Mouse (Mus musculus): ENCODE results near the gene Rab27a. TPM values are rescaled to one million over a fixed set of nuclear protein-coding genes. Genes with fewer than 3 reads are reported as not detected.

The Rab27a gene
- polyA plus RNA-seq, 1 experiment = 1.7 TPM

DNA sequence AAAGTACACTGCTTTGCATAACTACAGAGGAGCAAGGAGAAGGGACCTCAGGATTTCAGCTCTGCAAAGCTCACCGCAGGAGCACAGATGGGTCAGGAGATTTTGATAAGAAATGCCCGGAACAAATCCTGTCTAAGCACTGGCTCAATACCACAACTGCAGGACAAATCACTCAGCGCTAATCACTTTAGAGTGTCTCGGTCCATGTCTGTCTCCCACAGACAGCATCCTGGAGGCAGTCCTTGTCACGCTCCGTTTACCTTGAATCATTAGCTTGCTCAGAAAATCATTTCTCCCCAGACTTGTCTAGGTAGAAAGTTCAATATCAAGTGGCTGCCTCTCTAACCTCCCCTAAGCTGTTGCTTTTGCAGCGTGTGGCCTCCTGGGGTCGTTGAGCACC lies 85.2 kb downstream of the Rab27a start:
- Histone ChIP-seq H3K4me3 (ENCODE audit: insufficient read depth, low read depth, low read length) (no peak overlapping the region), H3K27ac (replicated peaks; ENCODE audit: low read depth, low read length) (no peak overlapping the region), H3K4me1 (ENCODE audit: control insufficient read depth, insufficient read depth, insufficient read length, low read length) (no peaks in the 10 kb centered on the region)

DNA sequence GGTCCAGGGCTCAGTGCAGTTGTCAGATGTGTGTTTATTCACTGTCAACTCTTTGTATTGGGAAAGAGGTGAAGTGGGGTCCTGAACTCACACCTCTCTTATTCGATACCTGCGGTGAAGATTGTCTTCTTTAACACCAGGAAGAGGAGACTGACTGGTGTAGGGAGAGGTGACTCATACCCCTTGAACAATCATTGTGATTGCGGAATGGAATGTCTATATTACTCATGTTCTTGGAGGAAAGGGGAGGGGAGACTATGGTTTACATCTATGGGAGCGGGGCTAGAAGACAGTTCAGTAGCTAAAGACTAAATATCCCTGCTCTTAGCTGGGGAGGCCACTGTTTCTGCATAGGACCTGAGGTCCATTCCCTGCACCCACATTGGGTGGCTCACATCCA lies 85.9 kb downstream of the Rab27a start:
- no peak overlapping the region for H3K4me3 ChIP-seq (ENCODE audit: insufficient read depth, low read depth, low read length)
- H3K27ac ChIP-seq (replicated peaks; ENCODE audit: low read depth, low read length) = no peak overlapping the region
- H3K4me1 ChIP-seq (ENCODE audit: control insufficient read depth, insufficient read depth, insufficient read length, low read length) = no peaks in the 10 kb centered on the region

DNA sequence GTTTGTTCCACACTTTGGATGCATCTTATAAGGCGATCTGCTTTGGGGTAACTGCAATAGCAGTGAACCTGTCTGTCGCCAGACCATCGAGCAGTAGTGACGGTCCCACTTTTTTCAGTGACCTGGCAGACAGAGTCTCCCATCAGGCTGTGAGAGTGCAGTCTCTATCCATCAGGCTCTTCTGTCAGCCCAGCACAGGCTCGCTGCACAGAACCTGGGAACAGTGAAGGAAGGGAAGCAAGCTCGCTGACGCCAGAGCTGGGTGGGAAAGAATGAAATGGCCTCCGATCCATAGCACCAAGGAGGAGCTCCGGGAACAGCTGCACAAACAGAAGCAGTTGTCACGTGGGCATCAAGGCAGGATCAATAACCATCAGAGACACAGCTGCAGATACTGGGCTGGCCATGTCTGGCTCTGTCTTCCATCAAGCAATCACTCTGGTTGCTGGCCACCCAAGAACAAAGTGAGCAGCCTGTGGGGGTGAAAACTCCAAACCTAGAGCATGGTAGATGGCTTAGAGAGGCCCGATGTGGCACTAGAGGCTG lies 92.8 kb downstream of the Rab27a start:
- Histone ChIP-seq H3K4me1 (ENCODE audit: control insufficient read depth, insufficient read depth, insufficient read length, low read length) (no peaks in the 10 kb centered on the region), H3K27ac (replicated peaks; ENCODE audit: low read depth, low read length) (no peak overlapping the region), H3K4me3 (ENCODE audit: insufficient read depth, low read depth, low read length) (no peak overlapping the region)

Other genes starting within 250 kb of the Rab27a start
- gene Prtg, start 238.0 kb upstream of the Rab27a start, polyA plus RNA-seq (2012; ENCODE audit: insufficient read depth, insufficient read length, missing spikeins) = 0.13 TPM in 1 of 2 replicates, not detected in the other
- 2.9 and 4.0 TPM in 2 replicates for gene Pygo1, start 119.2 kb upstream of the Rab27a start, polyA plus RNA-seq (2012; ENCODE audit: insufficient read depth, insufficient read length, missing spikeins)
- 2.1 TPM in 1 of 2 replicates, not detected in the other for gene Dyx1c1, start 86.1 kb upstream of the Rab27a start, polyA plus RNA-seq (2012; ENCODE audit: insufficient read depth, insufficient read length, missing spikeins)
- gene Gm44503, start 86.0 kb upstream of the Rab27a start, polyA plus RNA-seq (2012; ENCODE audit: insufficient read depth, insufficient read length, missing spikeins) = not detected in 2 replicates
- 15.8 and 19.5 TPM in 2 replicates for gene Ccpg1os, start 59.5 kb upstream of the Rab27a start, polyA plus RNA-seq (2012; ENCODE audit: insufficient read depth, insufficient read length, missing spikeins)
- 61.5 and 64.5 TPM in 2 replicates for gene Ccpg1, start 59.4 kb upstream of the Rab27a start, polyA plus RNA-seq (2012; ENCODE audit: insufficient read depth, insufficient read length, missing spikeins)
- 4.4 and 5.4 TPM in 2 replicates for gene Pigb, start 4.5 kb upstream of the Rab27a start, polyA plus RNA-seq (2012; ENCODE audit: insufficient read depth, insufficient read length, missing spikeins)
- not detected in 2 replicates for gene Khdc3, start 57.0 kb downstream of the Rab27a start, polyA plus RNA-seq (2012; ENCODE audit: insufficient read depth, insufficient read length, missing spikeins)
- gene Gm20509, start 57.6 kb downstream of the Rab27a start, polyA plus RNA-seq (2012; ENCODE audit: insufficient read depth, insufficient read length, missing spikeins) = not detected in 2 replicates
- gene Rsl24d1, start 68.6 kb downstream of the Rab27a start, polyA plus RNA-seq (2012; ENCODE audit: insufficient read depth, insufficient read length, missing spikeins) = 31.8 and 39.1 TPM in 2 replicates

All from brown adipose tissue, adult 24 weeks (tissue).